Mouse (Mus musculus) midbrain, embryonic 16.5 days (tissue): ENCODE measurements at regions not wholly inside any gene's neighbourhood (a gene's known extent, or its start where the extent isn't known, plus 50 kb on each side); places are given as distances from the start of the nearest gene placed in this dataset.
"Not testable (repeated sequence)": the region's sequence is repeated elsewhere in the genome, so short reads cannot be mapped to it uniquely, and the experiment has no call there.

ENCODE experiments used
- ATAC-seq: fragments of 200-750 bp; cut with Nextera tagmentation; 2 replicates; pipeline ENCODE4 v1.8.0; 2017; ENCODE audit warnings: moderate TSS enrichment
- H3K27ac ChIP-seq: fragments of 300-500 bp; sonication (generic); 2 replicates; pipeline ENCODE4 v1.5.1; 2014; ENCODE audit warnings: mild to moderate bottlenecking, low read length, mixed read lengths
- H3K27me3 ChIP-seq: fragments of 300-500 bp; sonication (generic); 2 replicates; pipeline ENCODE4 v1.6.1; 2014; ENCODE audit warnings: low read depth, low read length, mixed read lengths; ENCODE audit not compliant: control insufficient read depth, insufficient read depth
- H3K36me3 ChIP-seq: fragments of 300-500 bp; sonication (generic); 2 replicates; pipeline ENCODE4 v1.6.1; 2014; ENCODE audit warnings: mild to moderate bottlenecking, low read length, moderate library complexity, mixed read lengths; ENCODE audit not compliant: control insufficient read depth, insufficient read depth
- H3K4me1 ChIP-seq: fragments of 300-500 bp; sonication (generic); 2 replicates; pipeline ENCODE4 v1.6.1; 2014; ENCODE audit warnings: mild to moderate bottlenecking, low read length, mixed read lengths; ENCODE audit not compliant: control insufficient read depth, insufficient read depth
- H3K4me2 ChIP-seq: fragments of 300-500 bp; sonication (generic); 2 replicates; pipeline ENCODE4 v1.6.1; 2014; ENCODE audit warnings: mild to moderate bottlenecking, low read length, mixed read lengths
- H3K4me3 ChIP-seq: fragments of 300-500 bp; sonication (generic); 2 replicates; pipeline ENCODE4 v1.5.1; 2014; ENCODE audit warnings: low read depth, mild to moderate bottlenecking, low read length, moderate library complexity, mixed read lengths
- H3K9ac ChIP-seq: fragments of 300-500 bp; sonication (generic); 2 replicates; pipeline ENCODE4 v1.6.1; 2014; ENCODE audit warnings: low read depth, low read length, mixed read lengths
- H3K9me3 ChIP-seq: fragments of 300-500 bp; sonication (generic); replicated peaks from 2 replicates; pipeline ENCODE4 v1.6.1; 2014; ENCODE audit warnings: mild to moderate bottlenecking, low read length, mixed read lengths; ENCODE audit not compliant: control insufficient read depth, poor library complexity, severe bottlenecking
- WGBS: fragments of 180-500 bp; shearing (Covaris S2); extraction: QIAGEN DNeasy Blood & Tissue Kit; methylation state at CpG from one replicate; pipeline ENCODE4 v1.1.7; 2014; 5-methylcytosine and 5-hydroxymethylcytosine counted together

DNA sequence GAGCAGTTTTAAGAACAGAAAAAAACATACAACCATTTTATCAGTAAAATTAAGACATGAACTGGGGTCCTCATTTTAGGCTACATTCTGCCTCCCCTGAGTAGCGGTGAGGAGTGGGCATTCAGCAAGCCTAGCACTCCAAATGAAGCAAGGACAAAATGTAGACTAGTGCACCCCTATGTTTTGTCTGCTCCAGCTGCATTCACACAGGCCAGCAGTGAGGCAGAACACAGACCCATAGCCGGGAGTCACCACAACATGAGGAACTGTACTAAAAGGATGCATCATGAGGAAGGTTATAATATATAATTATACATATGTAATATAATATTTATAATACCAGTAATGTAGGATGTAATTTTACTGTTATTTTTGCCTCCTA, 1141.5 kb downstream of the Hace1 start:
- H3K4me1 ChIP-seq, result no peaks in the 10 kb centered on the region
- no peak overlapping the region for H3K4me2 ChIP-seq
- peak overlapping the region; percentile 69 for H3K27ac ChIP-seq
- no peaks in the 10 kb centered on the region for H3K36me3 ChIP-seq
- ATAC-seq, result peak; percentile 82
- H3K27me3 ChIP-seq, result no peaks in the 10 kb centered on the region
- no peak overlapping the region for H3K4me3 ChIP-seq
- no peak overlapping the region for H3K9ac ChIP-seq
- 46% methylated on average over 2 of the region's 2 CpGs for WGBS
- H3K9me3 ChIP-seq, result no peaks in the 10 kb centered on the region

DNA sequence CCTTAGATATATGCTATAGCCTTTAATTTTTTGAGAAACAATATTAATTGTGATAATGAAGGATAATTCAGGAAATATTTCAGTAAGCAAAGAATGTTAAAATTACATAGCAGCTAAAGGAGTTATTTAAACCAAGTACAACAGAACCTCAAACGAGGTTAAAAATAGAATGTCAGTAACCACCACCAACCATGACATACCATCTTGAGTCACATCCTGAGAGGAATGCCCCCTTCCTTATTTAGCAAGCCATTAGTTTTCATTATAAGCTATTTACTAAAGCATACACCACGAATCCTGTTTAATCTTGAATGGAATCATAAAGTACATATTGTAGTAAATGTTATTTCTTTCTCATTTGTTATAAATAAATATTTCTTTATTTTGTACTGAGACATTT, 1146.0 kb downstream of the Hace1 start:
- H3K4me1 ChIP-seq, result no peaks in the 10 kb centered on the region
- no peak overlapping the region for H3K4me2 ChIP-seq
- H3K27ac ChIP-seq, result no peak overlapping the region
- H3K27me3 ChIP-seq, result no peaks in the 10 kb centered on the region
- no peaks in the 10 kb centered on the region for H3K36me3 ChIP-seq
- WGBS, result 92% methylated on average over 2 of the region's 2 CpGs
- H3K9me3 ChIP-seq, result no peaks in the 10 kb centered on the region
- H3K9ac ChIP-seq, result no peak overlapping the region
- ATAC-seq, result no peak
- H3K4me3 ChIP-seq, result no peak overlapping the region

DNA sequence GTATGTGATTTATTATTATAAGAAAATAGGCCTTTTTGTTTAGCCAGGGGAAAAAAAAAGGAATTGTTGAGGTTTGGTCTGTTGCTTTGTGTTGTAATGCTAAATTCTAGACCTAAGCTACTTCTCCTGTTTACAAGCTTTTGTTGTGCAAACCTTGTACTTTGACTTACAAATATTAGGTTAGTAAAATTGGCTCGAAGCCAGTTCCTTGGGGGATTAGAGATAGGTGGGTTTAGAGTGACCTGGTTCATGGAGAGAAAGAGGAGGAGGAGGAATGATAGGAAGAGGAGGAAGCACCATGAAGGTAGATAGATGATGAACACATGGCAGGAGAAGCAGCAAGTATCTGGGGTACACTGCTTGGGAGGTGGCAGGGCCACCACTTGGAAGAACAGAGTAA, 1153.0 kb downstream of the Hace1 start:
- 72% methylated on average over 1 of the region's 1 CpGs for WGBS
- Histone ChIP-seq H3K36me3 (no peaks in the 10 kb centered on the region), H3K9me3 (no peaks in the 10 kb centered on the region), H3K4me3 (no peak overlapping the region), H3K9ac (no peak overlapping the region), H3K27ac (no peak overlapping the region), H3K4me2 (no peak overlapping the region), H3K27me3 (no peaks in the 10 kb centered on the region), H3K4me1 (no peaks in the 10 kb centered on the region)
- ATAC-seq, result no peak

DNA sequence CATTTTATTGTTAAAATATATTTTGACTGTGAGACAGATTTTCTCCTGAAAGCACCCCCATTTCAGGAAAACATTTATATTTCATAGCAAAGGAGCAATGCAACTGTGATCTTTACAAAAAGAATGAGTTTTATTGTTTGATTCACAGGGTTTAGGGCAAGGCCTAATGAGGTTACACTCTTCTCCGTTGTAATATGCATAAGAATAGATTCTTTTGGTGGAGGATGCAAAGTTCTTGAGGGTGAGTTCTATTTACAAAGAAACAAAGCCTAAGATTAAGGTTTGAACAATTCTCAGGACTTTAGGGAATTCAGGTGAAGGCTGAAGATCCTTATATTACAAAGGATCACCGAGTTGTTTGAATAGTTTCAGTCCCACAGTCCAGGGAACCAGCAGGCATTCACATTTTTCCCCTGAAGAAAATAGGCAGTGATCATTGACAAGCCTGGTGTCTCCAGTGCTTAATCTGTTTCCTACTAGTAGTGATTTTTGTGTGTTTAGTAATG, 1156.2 kb downstream of the Hace1 start:
- Histone ChIP-seq H3K4me3 (no peak overlapping the region), H3K27me3 (no peaks in the 10 kb centered on the region), H3K27ac (no peak overlapping the region), H3K9ac (no peak overlapping the region), H3K4me2 (no peak overlapping the region), H3K36me3 (no peaks in the 10 kb centered on the region), H3K9me3 (no peaks in the 10 kb centered on the region), H3K4me1 (no peaks in the 10 kb centered on the region)
- no peak for ATAC-seq
- WGBS, result 8% methylated on average over 2 of the region's 2 CpGs

DNA sequence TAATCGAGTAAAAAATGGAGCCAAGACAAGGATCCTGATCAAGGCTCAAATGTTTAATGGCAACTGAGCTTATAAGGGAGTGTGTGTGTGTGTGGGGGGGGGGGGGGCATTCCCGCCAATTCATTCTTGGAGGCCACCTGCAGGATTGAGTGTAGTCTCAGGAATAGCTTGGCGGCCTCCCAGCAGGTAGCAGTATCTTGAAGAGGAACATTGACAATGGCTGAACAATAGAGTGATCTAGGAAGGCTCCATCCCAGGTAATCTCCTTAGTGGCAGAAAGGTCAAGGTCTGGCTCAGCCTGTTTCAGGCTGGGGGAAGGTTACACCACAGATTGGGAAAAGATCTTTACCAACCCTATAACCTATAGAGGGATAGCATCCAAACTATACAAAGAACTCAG, 1163.5 kb downstream of the Hace1 start:
- Histone ChIP-seq H3K4me3 (no peak overlapping the region), H3K27me3 (no peaks in the 10 kb centered on the region), H3K4me1 (no peaks in the 10 kb centered on the region), H3K9me3 (no peaks in the 10 kb centered on the region), H3K4me2 (no peak overlapping the region), H3K36me3 (no peaks in the 10 kb centered on the region), H3K9ac (no peak overlapping the region), H3K27ac (no peak overlapping the region)
- no peak for ATAC-seq
- 77% methylated on average over 3 of the region's 3 CpGs for WGBS

DNA sequence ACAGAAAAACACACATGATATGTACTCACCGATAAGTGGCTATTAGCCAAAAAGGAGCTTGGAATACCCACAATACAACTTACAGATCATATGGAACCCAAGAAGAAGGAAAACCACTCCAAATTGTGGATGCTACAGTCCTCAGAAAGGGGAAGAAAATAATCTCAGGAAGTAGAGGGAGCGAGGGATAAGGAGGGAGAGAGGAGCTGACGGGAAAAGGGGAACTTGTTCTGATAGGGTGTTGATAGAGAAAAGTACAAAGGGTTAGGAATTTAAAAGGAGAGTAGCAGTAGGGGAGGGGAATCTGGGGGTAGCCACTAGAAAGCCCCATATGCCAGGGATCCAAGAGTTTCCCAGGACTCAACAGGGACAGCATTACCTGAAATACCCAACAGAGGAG, 1164.5 kb downstream of the Hace1 start:
- no peak for ATAC-seq

DNA sequence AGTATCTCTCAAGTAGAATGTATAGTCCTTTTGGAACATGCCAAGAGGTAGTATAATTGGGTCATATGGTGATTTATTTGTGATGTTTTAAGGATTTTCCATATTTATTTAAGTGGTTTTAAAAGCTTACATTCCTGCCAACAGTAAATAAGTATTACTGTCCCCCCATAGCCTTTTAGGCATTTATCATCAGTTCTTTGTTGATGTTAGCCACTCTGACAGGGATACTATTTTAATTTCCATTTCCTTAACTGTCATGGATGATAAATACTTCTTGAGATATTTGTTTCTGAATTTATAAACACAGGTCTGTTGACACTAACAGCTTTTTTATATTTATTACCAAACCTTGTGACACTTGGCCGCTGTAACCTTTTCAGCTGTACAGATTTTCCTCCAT, 1183.3 kb downstream of the Hace1 start:
- Histone ChIP-seq H3K4me1 (no peaks in the 10 kb centered on the region), H3K4me3 (no peak overlapping the region), H3K4me2 (no peak overlapping the region), H3K27ac (no peak overlapping the region), H3K9me3 (no peaks in the 10 kb centered on the region), H3K27me3 (no peaks in the 10 kb centered on the region), H3K9ac (no peak overlapping the region), H3K36me3 (no peaks in the 10 kb centered on the region)
- no peak for ATAC-seq
- WGBS, result 93% methylated on average over 1 of the region's 1 CpGs

More for the DNA sequence above, 1164.5 kb downstream of the Hace1 start:
- 87% methylated on average over 3 of the region's 3 CpGs for WGBS
- no peaks in the 10 kb centered on the region for H3K27me3 ChIP-seq
- no peaks in the 10 kb centered on the region for H3K9me3 ChIP-seq
- H3K4me3 ChIP-seq, result no peak overlapping the region
- H3K4me1 ChIP-seq, result no peaks in the 10 kb centered on the region
- no peak overlapping the region for H3K4me2 ChIP-seq
- no peak overlapping the region for H3K9ac ChIP-seq
- H3K36me3 ChIP-seq, result no peaks in the 10 kb centered on the region
- no peak overlapping the region for H3K27ac ChIP-seq

DNA sequence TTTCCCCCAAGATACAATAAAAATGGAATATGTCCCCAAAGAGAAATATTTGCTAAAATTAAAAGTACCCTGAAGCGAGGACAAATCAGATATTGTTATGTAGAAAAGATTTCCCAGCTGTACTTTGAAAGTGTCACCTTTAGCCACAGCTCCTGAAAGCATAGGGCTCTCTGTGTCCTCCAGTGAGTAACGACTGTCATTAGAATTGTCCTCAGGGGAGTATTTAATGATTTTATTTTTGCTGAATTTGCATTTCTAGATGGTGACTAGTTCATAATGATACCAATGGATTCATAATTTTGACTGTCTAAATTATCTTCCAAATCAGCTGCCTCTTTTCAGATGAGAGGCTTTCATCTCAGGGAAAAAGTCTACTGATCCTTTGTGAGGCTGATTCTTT, 1201.1 kb downstream of the Hace1 start:
- Histone ChIP-seq H3K27me3 (no peaks in the 10 kb centered on the region), H3K36me3 (no peaks in the 10 kb centered on the region), H3K4me2 (no peak overlapping the region), H3K9me3 (no peaks in the 10 kb centered on the region), H3K9ac (no peak overlapping the region), H3K27ac (no peak overlapping the region), H3K4me3 (no peak overlapping the region), H3K4me1 (no peaks in the 10 kb centered on the region)
- ATAC-seq, result no peak
- 54% methylated on average over 2 of the region's 2 CpGs for WGBS

DNA sequence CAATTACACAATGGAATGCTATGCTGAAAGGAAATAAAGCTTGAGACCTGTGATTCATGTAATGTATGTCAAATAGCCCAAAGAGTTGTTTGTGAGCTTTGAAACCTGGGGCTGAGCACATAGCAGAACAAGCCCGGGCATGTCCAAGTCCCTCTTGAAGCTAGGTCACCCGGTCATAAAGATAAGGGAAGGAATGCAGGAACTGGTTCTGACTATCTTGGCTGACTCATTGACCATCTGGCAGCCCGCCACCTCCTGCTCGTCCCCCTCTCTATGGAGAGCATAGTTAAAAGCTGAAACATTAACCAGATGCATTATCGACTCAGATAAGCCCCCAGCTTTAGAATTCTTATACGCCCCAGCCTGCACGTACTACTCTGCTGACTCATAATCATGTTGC, 1208.1 kb downstream of the Hace1 start:
- not testable (repeated sequence) for H3K9me3 ChIP-seq, H3K4me3 ChIP-seq, H3K27me3 ChIP-seq, H3K4me2 ChIP-seq, H3K36me3 ChIP-seq, ATAC-seq, H3K9ac ChIP-seq, H3K27ac ChIP-seq, H3K4me1 ChIP-seq
- WGBS, result 97% methylated on average over 7 of the region's 7 CpGs

DNA sequence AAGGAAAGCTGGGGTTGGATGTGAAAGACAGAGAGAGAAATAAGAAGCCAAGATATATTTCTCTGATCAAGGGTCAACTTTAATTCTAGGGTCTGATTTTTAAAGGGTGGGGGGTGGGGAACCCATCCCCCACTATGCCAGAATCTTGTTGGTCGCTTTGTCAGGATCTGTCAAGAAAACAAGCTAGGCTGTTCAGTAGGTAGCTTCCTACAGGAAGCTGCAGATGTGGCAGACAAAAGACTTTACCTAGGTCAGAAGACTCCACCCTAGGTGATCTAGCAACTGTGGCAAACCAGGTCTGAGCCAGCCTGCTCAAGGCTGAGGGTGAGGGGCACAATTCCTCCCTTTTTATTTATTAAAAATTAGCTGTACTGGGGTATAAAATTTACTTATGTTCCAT, 1236.6 kb downstream of the Hace1 start:
- no peaks in the 10 kb centered on the region for H3K36me3 ChIP-seq
- H3K4me2 ChIP-seq, result no peak overlapping the region
- no peak overlapping the region for H3K9ac ChIP-seq
- no peaks in the 10 kb centered on the region for H3K27me3 ChIP-seq
- no peak for ATAC-seq
- no peaks in the 10 kb centered on the region for H3K4me1 ChIP-seq
- no peak overlapping the region for H3K27ac ChIP-seq
- H3K4me3 ChIP-seq, result no peak overlapping the region
- 82% methylated on average over 1 of the region's 1 CpGs for WGBS
- H3K9me3 ChIP-seq, result no peaks in the 10 kb centered on the region
